9 mouse cellular contexts compared by ENCODE assay signal in the genomic region with DNA sequence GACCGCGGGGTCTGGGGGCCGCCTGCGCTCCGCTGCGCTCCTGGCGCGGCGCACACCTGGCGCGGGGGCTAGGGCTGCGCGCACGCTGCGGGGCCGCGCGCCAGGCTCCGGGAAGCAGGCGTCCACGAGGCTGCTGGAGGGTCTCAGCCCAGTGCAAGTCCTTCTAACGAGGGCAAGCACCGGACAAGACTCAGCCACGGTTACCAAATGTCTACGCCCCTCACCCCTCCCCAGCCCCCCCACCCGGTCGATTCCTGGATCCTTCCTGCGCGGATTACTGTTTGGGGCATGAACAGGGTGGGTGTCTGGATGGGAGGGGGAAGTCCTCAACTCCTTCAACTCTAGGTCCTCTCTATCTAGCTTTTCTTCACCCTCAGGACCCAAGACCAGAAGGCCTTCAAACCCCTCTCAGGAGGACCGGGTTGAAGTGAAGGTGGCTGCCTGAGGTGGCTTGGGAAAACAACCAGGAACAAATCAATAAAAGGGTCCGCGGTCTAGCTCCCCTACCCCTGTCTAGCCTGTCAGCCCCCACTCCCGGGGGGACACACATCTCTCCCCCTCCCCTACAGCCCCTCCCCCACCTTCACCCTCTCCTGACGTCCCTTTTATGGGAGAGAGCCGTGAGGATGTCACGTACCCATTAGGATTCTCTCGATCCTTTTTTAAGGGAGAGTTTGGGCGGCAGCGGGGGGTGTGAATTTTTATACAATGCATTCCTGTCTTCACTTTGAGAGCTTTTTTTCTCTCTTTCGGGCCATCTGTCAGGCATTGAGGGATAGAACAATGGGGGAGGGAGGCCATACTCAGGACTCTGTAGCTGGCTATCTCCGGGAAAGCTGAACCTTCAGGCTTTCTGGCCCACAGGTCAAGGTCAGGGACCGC. TPM values are rescaled to one million over a fixed set of nuclear protein-coding genes. Genes with fewer than 3 reads are reported as not detected.
DNase-seq lines count a peak whose midpoint lies in the region; ATAC-seq lines count a peak whose summit lies in the region.
"Had no signal": no experiment of that assay in that cellular context is flagged by ENCODE, and none has a peak within 500 bp of the region (broad histone marks: within the 10 kb centered on the region; RNA-seq: fewer than 3 reads in every experiment).

Gene Prmt8 (minus strand): TSS at position 198 of the 882 bp plus-strand sequence.

- no peaks in the 10 kb centered on the region for H3K9me3 ChIP-seq in embryonic facial prominence, embryonic 11.5 days (replicated peaks; ENCODE audit: control insufficient read depth, low read length)
- no peaks in the 10 kb centered on the region for H3K9me3 ChIP-seq in midbrain, embryonic 15.5 days

- 1% methylated on average over 42 of the region's 42 CpGs for WGBS in embryonic facial prominence, embryonic 11.5 days
- 2% methylated on average over 39 of the region's 42 CpGs for WGBS in midbrain, embryonic 15.5 days

- peaks cover 56% of the 10 kb centered on the region for H3K27me3 ChIP-seq in embryonic facial prominence, embryonic 11.5 days (ENCODE audit: control insufficient read depth, insufficient read depth, low read length)
- no peaks in the 10 kb centered on the region for H3K27me3 ChIP-seq in midbrain, embryonic 15.5 days (replicated peaks)

- DNase-seq in layer of hippocampus, adult 11-12 months (ENCODE audit: low spot score) = peak; percentile 65
- no peak for DNase-seq in layer of hippocampus, adult 9-10 months (ENCODE audit: low spot score)
- DNase-seq in embryonic facial prominence, embryonic 11.5 days (ENCODE audit: low spot score) = no peak
- DNase-seq in layer of hippocampus, adult 18-20 months (ENCODE audit: low spot score in 2 of 2) = peak; percentile 58 to 85
- no peak for DNase-seq in adrenal gland, adult 18-20 months (ENCODE audit: low spot score in 2 of 2)
- no peak for DNase-seq in gastrocnemius, postnatal 4 days (ENCODE audit: low spot score in 2 of 2)
- DNase-seq in gastrocnemius, adult 18-20 months (ENCODE audit: low spot score) = no peak

- H3K36me3 ChIP-seq in embryonic facial prominence, embryonic 11.5 days (replicated peaks; ENCODE audit: control insufficient read depth, insufficient read depth, low read depth, low read length) = no peaks in the 10 kb centered on the region
- no peaks in the 10 kb centered on the region for H3K36me3 ChIP-seq in midbrain, embryonic 15.5 days (replicated peaks)

- ATAC-seq in embryonic facial prominence, embryonic 11.5 days (replicated peaks; ENCODE audit: insufficient number of reproducible peaks, low FRiP score, low TSS enrichment, low read depth) = peak; percentile 49; the same call in 1 of the 2 replicates
- ATAC-seq in midbrain, embryonic 15.5 days (replicated peaks) = peak; percentile 69
- ATAC-seq: Patski had no signal

- H3K27ac ChIP-seq in embryonic facial prominence, embryonic 11.5 days (replicated peaks; ENCODE audit: low read depth, low read length) = no peak within 1 kb of the TSS
- H3K27ac ChIP-seq in midbrain, embryonic 15.5 days = peak within 1 kb of the TSS; percentile 67

- peak within 1 kb of the TSS; percentile 46 for H3K4me3 ChIP-seq in embryonic facial prominence, embryonic 11.5 days (ENCODE audit: low read depth, low read length)
- H3K4me3 ChIP-seq in midbrain, embryonic 15.5 days = peak within 1 kb of the TSS; percentile 56

- peaks cover 3% of the 10 kb centered on the region for H3K4me1 ChIP-seq in embryonic facial prominence, embryonic 11.5 days (ENCODE audit: control insufficient read depth, insufficient read depth, low read length)
- H3K4me1 ChIP-seq in midbrain, embryonic 15.5 days = peaks cover 48% of the 10 kb centered on the region

- peak within 1 kb of the TSS; percentile 93 for H3K4me2 ChIP-seq in embryonic facial prominence, embryonic 11.5 days (ENCODE audit: low read depth, low read length)
- peak within 1 kb of the TSS; percentile 73 for H3K4me2 ChIP-seq in midbrain, embryonic 15.5 days

- peak within 1 kb of the TSS; percentile 39 for H3K9ac ChIP-seq in embryonic facial prominence, embryonic 11.5 days (replicated peaks; ENCODE audit: low read length)
- peak within 1 kb of the TSS; percentile 38 for H3K9ac ChIP-seq in midbrain, embryonic 15.5 days

RNA-seq across cellular contexts. Expression of gene Prmt8, which starts in this region (rescaled TPM):
- 4.6 and 5.8 TPM in 2 replicates for polyA plus RNA-seq in embryonic facial prominence, embryonic 11.5 days (2014; fragmentation: Nextera tagmentation; extraction: Ambion mirVana)
- 10 to 100 TPM; 58.9 to 61.1 TPM for total RNA-seq in layer of hippocampus, adult 18-20 months (2021)
- polyA plus RNA-seq in midbrain, embryonic 15.5 days (2015; fragmentation: Nextera tagmentation; extraction: Ambion mirVana) = 28.3 and 30.7 TPM in 2 replicates
- not detected for total RNA-seq in adrenal gland, adult 18-20 months (2021)
- under 1 TPM; 0.16 to 0.17 TPM for total RNA-seq in gastrocnemius, postnatal 4 days (2021)
- total RNA-seq in gastrocnemius, adult 18-20 months (2021) = not detected
- polyA plus RNA-seq: Patski had no signal

Comparison
In these comparisons a context has a peak if more than half of its experiments do, and no peak if none do; other contexts are left out.
1. RNA of gene Prmt8 (total RNA-seq): 58.9 to 61.1 TPM in layer of hippocampus, adult 18-20 months; 0.16 to 0.17 TPM in gastrocnemius, postnatal 4 days, not detected in adrenal gland, adult 18-20 months and not detected in gastrocnemius, adult 18-20 months; every median in the first group is over 10 times any median in the second.
2. DNase-seq: peak in layer of hippocampus, adult 11-12 months (single experiment) and layer of hippocampus, adult 18-20 months (2 of 2); none in layer of hippocampus, adult 9-10 months (single experiment), embryonic facial prominence, embryonic 11.5 days (single experiment), adrenal gland, adult 18-20 months (0 of 2), gastrocnemius, postnatal 4 days (0 of 2) and gastrocnemius, adult 18-20 months (single experiment).